Mouse (Mus musculus): ENCODE results near the gene Abcc4.

DNA sequence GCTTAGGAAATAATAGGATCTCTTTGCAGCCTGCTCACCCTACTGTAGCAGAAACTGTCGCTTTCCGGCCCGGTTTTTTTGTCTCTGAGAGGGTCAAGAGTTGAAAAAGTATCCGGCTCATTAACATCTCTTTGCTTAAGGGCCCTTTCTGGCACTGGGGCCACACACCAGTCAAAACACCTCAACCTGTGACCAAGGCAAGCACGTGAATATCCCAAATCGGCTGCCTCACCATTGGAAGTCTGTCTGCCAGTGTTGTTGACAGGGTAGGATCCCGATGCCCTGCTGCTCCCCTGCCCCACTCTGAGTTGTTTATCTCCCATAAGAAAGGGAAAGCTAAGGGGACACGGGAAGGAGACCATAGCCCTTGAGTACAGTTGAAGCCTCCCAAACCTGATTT, 7.8 kb upstream of the Abcc4 start:
- TF ChIP-seq POLR2A (IDR thresholded peaks at IDR 0.05; ENCODE audit: control insufficient read depth, low read depth, low read length) = no peak
- no peak for TF ChIP-seq CTCF (IDR thresholded peaks at IDR 0.05; ENCODE audit: control insufficient read depth, insufficient read depth, insufficient replicate concordance, low read depth, low read length)

All from testis, adult 2 months (tissue).